Mouse (Mus musculus) G1E (cell line): Measurements from ENCODE around the gene Gm42421. TPM values are rescaled to one million over a fixed set of nuclear protein-coding genes. Genes with fewer than 3 reads are reported as not detected.
A peak's percentile ranks its signal among the peaks of the same experiment; 100 is the strongest.

ENCODE experiments used
- ATAC-seq: 2 replicates; pipeline ENCODE4 v1.8.0; 2016; ENCODE audit warnings: mild to moderate bottlenecking; ENCODE audit not compliant: insufficient number of reproducible peaks, poor library complexity, low FRiP score, severe bottlenecking; ENCODE audit errors: extremely low read depth
- DNase-seq: peaks from one replicate; pipeline ENCODE4 v3.0.0; 2012; ENCODE audit warnings: low spot score
- H3K27me3 ChIP-seq: 2 replicates; pipeline ENCODE4 v1.6.1; 2012; ENCODE audit warnings: mild to moderate bottlenecking, low read length, inconsistent platforms; ENCODE audit not compliant: insufficient read depth
- H3K36me3 ChIP-seq: replicated peaks from 2 replicates; pipeline ENCODE3; 2012; ENCODE audit warnings: mild to moderate bottlenecking, inconsistent platforms
- H3K4me1 ChIP-seq: 2 replicates; pipeline ENCODE4 v1.6.1; 2012; ENCODE audit warnings: low read depth, low read length, inconsistent platforms, mixed read lengths; ENCODE audit not compliant: insufficient read depth
- H3K4me3 ChIP-seq: 2 replicates; pipeline ENCODE4 v1.5.1; 2012; ENCODE audit warnings: low read depth, mild to moderate bottlenecking, inconsistent platforms, low read length, moderate library complexity, mixed read lengths
- H3K9me3 ChIP-seq: replicated peaks from 2 replicates; pipeline ENCODE4 v1.6.1; 2012; ENCODE audit warnings: inconsistent platforms
- CTCF ChIP-seq: IDR thresholded peaks from 2 replicates; pipeline ENCODE4 v1.5.1; 2012; ENCODE audit warnings: low read depth, low read length, inconsistent platforms, mixed read lengths
- GATA1 ChIP-seq: IDR thresholded peaks from 2 replicates; pipeline ENCODE4 v1.6.1; 2012; ENCODE audit warnings: borderline replicate concordance, low read length, inconsistent platforms, mixed read lengths
- GATA2 ChIP-seq: IDR thresholded peaks from 2 replicates; pipeline ENCODE4 v1.6.1; 2012; ENCODE audit warnings: low read depth, low read length, inconsistent platforms, borderline replicate concordance
- POLR2AphosphoS5 ChIP-seq: IDR thresholded peaks from 2 replicates; pipeline ENCODE4 v1.6.1; 2012; ENCODE audit warnings: low read depth, low read length, inconsistent platforms; ENCODE audit not compliant: insufficient replicate concordance
- TAL1 ChIP-seq: conservative IDR thresholded peaks from 2 replicates; pipeline ENCODE4 v1.6.1; 2012; ENCODE audit warnings: low read depth, low read length, inconsistent platforms, mixed read lengths
- polyA plus RNA-seq: library from polyadenylated mRNA; stranded (reverse); fragments of >175 nt; gene quantifications from 2 replicates; pipeline ENCODE4 v1.2.3, GENCODE M21; 2012
- total RNA-seq, 2 experiments: library from RNA; stranded (forward) in 1 of 2; stranded (reverse) in 1 of 2; fragments of 200-1000 nt in 1 of 2; fragments of >200 nt in 1 of 2; fragmentation: Nextera tagmentation in 1 of 2; gene quantifications; 2 replicates each; pipeline ENCODE4 v1.2.3; 2014 to 2017

Gm42421 gene
- total and polyA plus RNA-seq, 3 experiments, result 1.3 TPM; not detected in 2

GRCm38 (mm10) chr5:143903813-143904212, 24.2 kb upstream of the Gm42421 start:
- Histone ChIP-seq H3K27me3 (no peaks in the 10 kb centered on the region), H3K4me1 (peaks cover 63% of the 10 kb centered on the region), H3K9me3 (no peaks in the 10 kb centered on the region), H3K36me3 (peaks cover 95% of the 10 kb centered on the region), H3K4me3 (no peak overlapping the region)
- TF ChIP-seq GATA1 (no peak), TAL1 (peak; percentile 38; the same call in 1 of the 2 replicates), POLR2AphosphoS5 (no peak), CTCF (no peak), GATA2 (no peak)
- DNase-seq (no peak), ATAC-seq (no peak)

- TF ChIP-seq CTCF, result no peak
- no peak for TF ChIP-seq TAL1
- no peak for TF ChIP-seq POLR2AphosphoS5
- no peak for TF ChIP-seq GATA1
- TF ChIP-seq GATA2, result no peak
- Histone ChIP-seq H3K9me3 (no peaks in the 10 kb centered on the region), H3K36me3 (peaks cover 69% of the 10 kb centered on the region), H3K4me1 (peaks cover 74% of the 10 kb centered on the region), H3K27me3 (no peaks in the 10 kb centered on the region), H3K4me3 (no peak overlapping the region)
- DNase-seq (no peak), ATAC-seq (no peak)
Measured at GRCm38 (mm10) chr5:143906429-143906828, 21.5 kb upstream of the Gm42421 start.

- Histone ChIP-seq H3K27me3 (no peaks in the 10 kb centered on the region), H3K4me1 (peaks cover 54% of the 10 kb centered on the region), H3K36me3 (peaks cover 59% of the 10 kb centered on the region), H3K4me3 (peak overlapping the region; percentile 82), H3K9me3 (no peaks in the 10 kb centered on the region)
- TF ChIP-seq POLR2AphosphoS5, result no peak
- TF ChIP-seq GATA2, result no peak
- TF ChIP-seq GATA1, result no peak
- no peak for TF ChIP-seq TAL1
- TF ChIP-seq CTCF, result no peak
- DNase-seq, result no peak
- ATAC-seq, result no peak
Measured at GRCm38 (mm10) chr5:143908926-143909325, 19.0 kb upstream of the Gm42421 start.

- ATAC-seq (peak; percentile 97), DNase-seq (peak; percentile 98)
- TF ChIP-seq POLR2AphosphoS5, result no peak
- TF ChIP-seq CTCF, result no peak
- peaks cover 57% of the 10 kb centered on the region for H3K36me3 ChIP-seq
- H3K4me1 ChIP-seq, result peaks cover 46% of the 10 kb centered on the region
- H3K4me3 ChIP-seq, result peak within 1 kb of the TSS; percentile 82
- H3K9me3 ChIP-seq, result no peaks in the 10 kb centered on the region
- no peaks in the 10 kb centered on the region for H3K27me3 ChIP-seq
Measured at GRCm38 (mm10) chr5:143909417-143910400, 18.3 kb upstream of the Gm42421 start, which contains the start of the genes Aimp2 and Pms2. TSS of gene Aimp2 (minus strand) at chr5:143909847. TSS of gene Pms2 (plus strand) at chr5:143909964.

- Histone ChIP-seq H3K27me3 (no peaks in the 10 kb centered on the region), H3K9me3 (no peaks in the 10 kb centered on the region), H3K4me3 (no peak overlapping the region), H3K4me1 (peaks cover 4% of the 10 kb centered on the region), H3K36me3 (peaks cover 76% of the 10 kb centered on the region)
- TF ChIP-seq POLR2AphosphoS5 (no peak), CTCF (no peak), TAL1 (no peak), GATA2 (no peak), GATA1 (no peak)
- DNase-seq (no peak), ATAC-seq (no peak)
Measured at GRCm38 (mm10) chr5:143916221-143916620, 11.8 kb upstream of the Gm42421 start.

GRCm38 (mm10) chr5:143917418-143917817, 10.6 kb upstream of the Gm42421 start:
- Histone ChIP-seq H3K4me3 (no peak overlapping the region), H3K9me3 (no peaks in the 10 kb centered on the region), H3K36me3 (peaks cover 83% of the 10 kb centered on the region), H3K27me3 (no peaks in the 10 kb centered on the region), H3K4me1 (peaks cover under 1% of the 10 kb centered on the region; the same call in 1 of the 2 replicates)
- TF ChIP-seq GATA1 (no peak), GATA2 (no peak), CTCF (no peak), POLR2AphosphoS5 (no peak), TAL1 (no peak)
- peak; percentile 49 for ATAC-seq
- DNase-seq, result peak; percentile 15
